Mouse (Mus musculus) bone marrow, adult 2 months (tissue): ENCODE data around the gene Gsto1.

Experiments
- CTCF ChIP-seq: fragments of 200-500 bp; IDR thresholded peaks from 2 replicates; pipeline ENCODE4 v1.5.1; 2011; ENCODE audit warnings: low read length, control low read depth; ENCODE audit not compliant: control insufficient read depth, insufficient read depth
- POLR2A ChIP-seq: fragments of 200-500 bp; IDR thresholded peaks from 2 replicates; pipeline ENCODE4 v1.6.1; 2011; ENCODE audit warnings: low read depth, mild to moderate bottlenecking, control low read depth, low read length, borderline replicate concordance; ENCODE audit not compliant: control insufficient read depth

DNA sequence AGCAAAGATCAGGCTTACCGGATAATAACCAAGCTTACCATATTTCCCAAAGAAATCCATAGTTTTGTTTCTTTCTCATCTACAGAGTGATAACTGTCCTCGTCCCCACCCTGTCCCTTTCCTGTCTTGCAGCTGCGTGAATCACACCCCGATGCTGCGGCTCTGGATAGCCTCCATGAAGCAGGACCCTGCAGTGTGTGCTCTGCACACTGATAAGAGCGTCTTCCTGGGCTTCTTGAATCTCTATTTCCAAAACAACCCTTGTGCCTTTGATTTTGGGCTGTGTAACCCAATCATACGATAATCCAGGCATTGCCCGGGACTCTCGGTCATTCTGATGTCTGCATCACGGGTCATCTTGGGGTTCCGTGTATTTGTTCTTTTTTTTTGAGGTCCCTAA lies 31.1 kb downstream of the Gsto1 start:
- no peak for TF ChIP-seq POLR2A
- no peak for TF ChIP-seq CTCF
